Mouse (Mus musculus): ENCODE measurements around the gene Ntm. TPM values are rescaled to one million over a fixed set of nuclear protein-coding genes. Genes with fewer than 3 reads are reported as not detected.

The Ntm gene
- polyA plus RNA-seq, 1 experiment from 2014 or later = 39.6 TPM

DNA sequence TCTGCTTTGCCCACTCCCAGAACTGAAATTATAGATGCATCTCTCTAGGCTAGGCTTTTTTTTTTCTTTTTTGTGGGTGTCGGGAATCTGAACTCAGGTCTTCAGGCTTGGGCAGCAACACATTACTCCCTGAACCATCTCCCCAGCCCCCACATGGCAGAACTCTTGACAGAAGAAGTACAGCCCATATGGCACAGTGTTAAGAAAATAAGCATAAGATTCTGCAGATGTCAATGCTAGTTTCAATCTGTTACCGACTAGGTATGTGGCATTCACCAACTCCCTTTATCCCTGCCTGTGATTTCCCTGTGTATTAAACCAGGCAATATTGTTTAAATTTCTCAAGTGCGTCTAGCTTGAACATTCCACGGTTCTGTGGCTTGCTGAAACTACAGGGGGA, 166.7 kb downstream of the Ntm start:
- no peak overlapping the region for H3K9ac ChIP-seq
- H3K4me1 ChIP-seq = no peaks in the 10 kb centered on the region
- no peaks in the 10 kb centered on the region for H3K36me3 ChIP-seq
- WGBS = 72% methylated on average over 4 of the region's 4 CpGs
- no peak overlapping the region for H3K27ac ChIP-seq (replicated peaks)
- no peak overlapping the region for H3K4me2 ChIP-seq
- H3K27me3 ChIP-seq (replicated peaks) = 0 out of 2 replicates have a peak, but pooled peaks cover 5% of the 10 kb centered on the region
- no peak for ATAC-seq (ENCODE audit: extremely low read depth, insufficient number of reproducible peaks, low FRiP score, low TSS enrichment)
- no peaks in the 10 kb centered on the region for H3K9me3 ChIP-seq
- no peak overlapping the region for H3K4me3 ChIP-seq

DNA sequence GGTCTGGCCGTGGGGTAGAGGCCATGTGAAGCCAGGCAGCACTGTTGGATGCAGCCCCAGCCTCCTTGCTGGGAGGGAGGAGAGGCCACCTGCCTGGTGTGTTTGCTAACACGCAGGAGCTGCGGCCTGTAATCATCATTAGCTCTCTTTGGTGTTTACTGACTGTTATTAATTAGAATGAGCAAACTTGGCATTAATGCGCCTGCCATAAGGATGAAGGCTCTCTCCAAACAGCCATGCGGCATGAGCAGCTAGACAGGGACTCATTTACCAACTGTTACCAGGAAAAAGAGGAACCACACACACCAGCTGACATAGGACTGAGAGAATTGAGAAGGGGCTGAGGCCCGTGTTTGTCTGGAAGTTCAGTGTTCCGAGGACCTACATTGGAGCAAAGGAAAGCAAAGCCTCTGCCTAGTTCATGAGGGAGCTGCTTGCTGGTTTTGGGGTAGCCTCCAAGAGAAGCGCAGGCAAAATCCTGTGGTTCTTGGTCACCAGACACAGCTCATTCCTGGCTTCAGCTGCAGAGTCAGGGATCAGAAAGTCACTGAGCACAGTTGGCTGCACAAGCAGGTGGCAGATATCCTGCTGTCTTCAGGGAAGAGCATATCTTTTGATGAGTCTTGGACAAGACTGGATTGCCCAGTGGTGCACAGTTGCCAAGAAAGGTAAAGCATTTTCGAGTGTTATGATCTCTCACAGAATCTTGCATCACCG, 171.6 kb downstream of the Ntm start:
- Histone ChIP-seq H3K4me1 (no peaks in the 10 kb centered on the region), H3K27me3 (replicated peaks) (no peaks in the 10 kb centered on the region), H3K4me3 (no peak overlapping the region), H3K36me3 (no peaks in the 10 kb centered on the region), H3K4me2 (no peak overlapping the region), H3K9ac (no peak overlapping the region), H3K9me3 (no peaks in the 10 kb centered on the region), H3K27ac (replicated peaks) (no peak overlapping the region)
- no peak for ATAC-seq (ENCODE audit: extremely low read depth, insufficient number of reproducible peaks, low FRiP score, low TSS enrichment)
- WGBS = 72% methylated on average over 10 of the region's 10 CpGs

DNA sequence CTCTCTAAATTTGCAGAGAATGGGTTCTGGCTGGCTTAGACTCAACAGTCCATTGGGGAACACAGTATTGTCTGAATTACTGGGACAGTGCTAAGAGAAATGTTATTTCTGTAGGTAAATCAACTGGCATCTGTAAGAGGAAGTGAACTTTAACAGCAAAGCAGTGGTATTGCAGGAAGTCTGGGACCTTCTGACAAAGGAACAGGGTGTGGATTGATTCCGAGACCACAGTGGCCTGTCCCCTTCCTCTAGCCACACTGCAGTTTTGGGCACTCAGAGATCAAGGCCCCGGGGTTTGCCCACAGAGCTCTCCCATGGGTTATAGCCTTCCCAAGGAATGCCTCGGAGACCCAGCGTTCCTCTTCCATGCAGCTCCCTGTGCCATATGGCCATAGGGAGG, 172.9 kb downstream of the Ntm start:
- H3K4me1 ChIP-seq = no peaks in the 10 kb centered on the region
- no peaks in the 10 kb centered on the region for H3K27me3 ChIP-seq (replicated peaks)
- H3K9me3 ChIP-seq = no peaks in the 10 kb centered on the region
- ATAC-seq (ENCODE audit: extremely low read depth, insufficient number of reproducible peaks, low FRiP score, low TSS enrichment) = no peak
- no peak overlapping the region for H3K4me3 ChIP-seq
- H3K27ac ChIP-seq (replicated peaks) = no peak overlapping the region
- H3K9ac ChIP-seq = no peak overlapping the region
- WGBS = 49% methylated on average over 4 of the region's 4 CpGs
- no peak overlapping the region for H3K4me2 ChIP-seq
- H3K36me3 ChIP-seq = no peaks in the 10 kb centered on the region

DNA sequence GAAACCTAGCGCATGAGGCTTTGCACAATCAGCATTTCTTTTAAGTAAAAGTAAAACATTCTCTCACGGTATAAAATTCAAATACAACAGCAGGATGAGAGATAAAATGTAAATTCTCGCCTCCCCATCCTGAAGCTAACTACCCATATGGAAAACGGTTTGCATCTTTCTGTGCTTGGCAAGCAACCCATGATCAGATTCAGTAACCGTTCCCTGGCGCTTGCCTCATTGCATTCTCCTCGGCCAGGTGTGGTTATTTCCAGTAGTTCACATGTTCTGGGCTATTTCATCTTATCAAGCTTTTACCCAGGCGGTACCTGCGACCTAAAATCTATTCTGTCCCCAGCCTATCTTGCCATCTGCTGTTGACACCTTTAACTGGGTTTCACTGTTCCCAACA, 174.1 kb downstream of the Ntm start:
- no peak overlapping the region for H3K4me3 ChIP-seq
- H3K36me3 ChIP-seq = no peaks in the 10 kb centered on the region
- ATAC-seq (ENCODE audit: extremely low read depth, insufficient number of reproducible peaks, low FRiP score, low TSS enrichment) = no peak
- H3K9ac ChIP-seq = no peak overlapping the region
- H3K27ac ChIP-seq (replicated peaks) = no peak overlapping the region
- no peaks in the 10 kb centered on the region for H3K9me3 ChIP-seq
- no peak overlapping the region for H3K4me2 ChIP-seq
- no peaks in the 10 kb centered on the region for H3K4me1 ChIP-seq
- 70% methylated on average over 9 of the region's 9 CpGs for WGBS
- H3K27me3 ChIP-seq (replicated peaks) = no peaks in the 10 kb centered on the region

DNA sequence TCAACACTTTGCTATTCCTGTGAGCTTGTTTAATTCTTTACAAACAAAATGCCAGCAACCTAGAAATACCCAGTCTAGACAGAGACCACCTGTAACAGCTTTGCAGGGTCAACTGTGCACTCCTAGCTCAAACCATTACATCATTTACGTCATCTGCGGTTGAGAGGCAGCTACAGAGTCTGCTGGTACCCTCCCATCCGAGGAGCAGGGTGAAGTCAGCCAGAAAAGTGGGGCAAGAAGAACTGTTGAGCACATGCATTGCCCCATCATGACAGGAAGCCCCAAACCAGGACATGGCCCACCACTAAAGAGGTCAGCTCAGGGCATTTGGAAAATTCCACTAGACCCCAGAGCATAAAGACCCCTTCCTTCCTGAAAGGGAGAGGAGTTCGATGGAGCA, 175.5 kb downstream of the Ntm start:
- Histone ChIP-seq H3K9me3 (no peaks in the 10 kb centered on the region), H3K36me3 (no peaks in the 10 kb centered on the region), H3K4me3 (no peak overlapping the region), H3K9ac (no peak overlapping the region), H3K27me3 (replicated peaks) (no peaks in the 10 kb centered on the region), H3K4me1 (no peaks in the 10 kb centered on the region), H3K27ac (replicated peaks) (no peak overlapping the region), H3K4me2 (no peak overlapping the region)
- no peak for ATAC-seq (ENCODE audit: extremely low read depth, insufficient number of reproducible peaks, low FRiP score, low TSS enrichment)
- WGBS = 66% methylated on average over 4 of the region's 4 CpGs

DNA sequence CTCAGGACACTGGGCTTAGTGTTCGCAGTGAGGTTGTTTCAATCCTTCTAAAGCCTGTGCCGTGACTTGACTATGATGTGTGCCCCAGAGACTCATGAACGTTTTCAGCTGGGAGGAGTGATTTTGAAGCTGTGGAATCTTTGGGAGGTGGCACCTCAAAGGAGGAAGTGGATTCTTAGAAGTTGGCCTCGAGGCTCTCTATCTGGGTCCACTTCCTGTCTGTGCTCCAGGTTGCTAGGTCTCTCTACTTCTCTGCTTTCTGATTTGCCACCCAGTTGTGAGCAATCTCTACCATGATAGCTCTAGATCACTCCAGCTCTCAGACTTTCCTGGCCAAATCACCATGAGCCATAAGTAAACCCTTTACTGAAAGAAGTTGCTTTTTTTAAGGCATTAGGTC, 180.2 kb downstream of the Ntm start:
- Histone ChIP-seq H3K27me3 (replicated peaks) (no peaks in the 10 kb centered on the region), H3K4me2 (no peak overlapping the region), H3K9me3 (no peaks in the 10 kb centered on the region), H3K4me3 (no peak overlapping the region), H3K9ac (no peak overlapping the region), H3K36me3 (no peaks in the 10 kb centered on the region), H3K4me1 (peaks cover 6% of the 10 kb centered on the region; the same call in 1 of the 2 replicates), H3K27ac (replicated peaks) (no peak overlapping the region)
- 68% methylated on average over 4 of the region's 4 CpGs for WGBS
- no peak for ATAC-seq (ENCODE audit: extremely low read depth, insufficient number of reproducible peaks, low FRiP score, low TSS enrichment)

DNA sequence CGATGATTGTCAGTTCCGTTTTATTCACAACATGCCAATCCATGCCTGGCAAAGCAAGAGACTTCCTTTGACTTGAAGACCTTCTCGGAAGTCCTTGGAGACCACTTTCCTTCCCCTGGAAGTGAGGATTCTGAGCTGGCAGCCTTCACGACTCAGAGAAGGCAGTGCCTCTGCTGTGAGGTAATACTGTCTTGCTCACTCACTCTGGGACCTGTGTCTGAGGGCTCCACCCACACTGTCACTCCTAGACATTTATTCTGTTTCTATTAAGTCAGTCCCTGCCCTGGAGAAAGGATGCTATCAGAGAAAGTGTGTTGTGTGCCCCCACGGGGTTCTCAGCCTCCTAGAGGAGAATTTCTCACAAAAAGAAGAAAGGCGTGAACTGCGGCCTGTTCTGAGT, 183.2 kb downstream of the Ntm start:
- H3K27ac ChIP-seq (replicated peaks) = no peak overlapping the region
- H3K36me3 ChIP-seq = no peaks in the 10 kb centered on the region
- no peak overlapping the region for H3K9ac ChIP-seq
- H3K4me2 ChIP-seq = no peak overlapping the region
- H3K27me3 ChIP-seq (replicated peaks) = no peaks in the 10 kb centered on the region
- WGBS = 59% methylated on average over 7 of the region's 7 CpGs
- no peak overlapping the region for H3K4me3 ChIP-seq
- no peaks in the 10 kb centered on the region for H3K9me3 ChIP-seq
- H3K4me1 ChIP-seq = peaks cover 6% of the 10 kb centered on the region; the same call in 1 of the 2 replicates
- ATAC-seq (ENCODE audit: extremely low read depth, insufficient number of reproducible peaks, low FRiP score, low TSS enrichment) = no peak

DNA sequence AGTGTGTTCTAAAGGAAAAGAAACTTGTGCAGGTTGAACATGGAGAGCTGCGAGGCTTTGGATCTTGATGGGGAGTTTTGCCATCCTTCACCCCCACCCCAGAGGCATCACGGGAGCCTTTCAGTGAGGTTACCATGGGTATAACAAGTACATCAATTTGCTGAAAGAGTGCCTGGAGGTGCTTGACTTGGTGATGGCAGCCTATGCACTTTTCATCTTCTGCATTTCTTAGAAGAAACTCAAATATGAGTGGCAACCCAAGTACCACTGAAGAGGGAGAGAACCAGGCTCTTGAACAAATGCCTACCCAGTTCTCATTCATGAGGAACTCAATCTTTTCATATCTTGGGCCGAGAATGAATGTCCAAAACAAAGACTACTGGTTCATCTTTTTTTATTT, 186.0 kb downstream of the Ntm start:
- 69% methylated on average over 3 of the region's 3 CpGs for WGBS
- Histone ChIP-seq H3K4me3 (no peak overlapping the region), H3K27me3 (replicated peaks) (no peaks in the 10 kb centered on the region), H3K9ac (no peak overlapping the region), H3K9me3 (no peaks in the 10 kb centered on the region), H3K4me2 (no peak overlapping the region), H3K4me1 (peaks cover 12% of the 10 kb centered on the region; the same call in 1 of the 2 replicates), H3K27ac (replicated peaks) (no peak overlapping the region), H3K36me3 (no peaks in the 10 kb centered on the region)
- ATAC-seq (ENCODE audit: extremely low read depth, insufficient number of reproducible peaks, low FRiP score, low TSS enrichment) = no peak

DNA sequence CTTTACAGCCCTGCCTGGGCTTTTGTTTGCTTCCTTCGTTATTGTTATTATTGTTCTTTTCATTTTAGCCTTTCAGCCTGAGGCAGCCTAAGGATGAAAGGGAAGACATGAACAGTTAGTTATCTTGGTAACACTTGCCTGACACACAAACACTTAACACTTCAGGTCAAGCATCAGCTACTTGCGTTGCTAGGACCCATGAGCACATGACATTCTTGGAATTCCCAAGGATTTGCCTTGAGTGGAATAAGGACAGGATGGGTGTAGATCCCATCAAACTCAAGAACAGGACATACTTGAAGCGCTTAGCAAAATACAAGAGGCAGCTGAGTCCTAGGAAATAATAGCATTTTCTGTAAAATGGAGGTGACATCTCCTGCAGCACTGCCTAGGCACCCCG, 186.4 kb downstream of the Ntm start:
- Histone ChIP-seq H3K4me1 (peaks cover 13% of the 10 kb centered on the region; the same call in 1 of the 2 replicates), H3K27me3 (replicated peaks) (no peaks in the 10 kb centered on the region), H3K4me3 (no peak overlapping the region), H3K36me3 (no peaks in the 10 kb centered on the region), H3K9ac (no peak overlapping the region), H3K27ac (replicated peaks) (no peak overlapping the region), H3K9me3 (no peaks in the 10 kb centered on the region), H3K4me2 (no peak overlapping the region)
- no peak for ATAC-seq (ENCODE audit: extremely low read depth, insufficient number of reproducible peaks, low FRiP score, low TSS enrichment)
- 52% methylated on average over 4 of the region's 4 CpGs for WGBS

DNA sequence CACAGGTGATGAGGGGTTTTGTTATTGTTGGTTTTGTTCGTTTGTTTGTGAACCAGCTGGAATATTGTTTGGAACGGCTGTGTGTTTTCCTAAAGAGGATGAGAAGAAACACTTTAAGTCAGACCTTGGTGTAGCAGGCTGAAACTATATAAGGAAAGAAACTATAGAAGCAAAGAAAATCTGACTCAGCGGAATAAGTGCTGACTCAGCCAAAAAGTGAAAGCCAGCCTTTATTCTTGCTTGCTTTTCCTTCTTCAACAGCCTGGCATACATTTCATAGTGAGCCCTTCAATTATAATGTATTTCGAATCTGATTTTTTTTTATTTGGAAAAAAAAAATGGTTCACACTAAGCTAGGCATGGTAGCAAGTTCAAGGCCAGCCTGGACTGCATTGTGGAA, 186.9 kb downstream of the Ntm start:
- Histone ChIP-seq H3K9me3 (no peaks in the 10 kb centered on the region), H3K27me3 (replicated peaks) (no peaks in the 10 kb centered on the region), H3K4me2 (no peak overlapping the region), H3K27ac (replicated peaks) (no peak overlapping the region), H3K36me3 (no peaks in the 10 kb centered on the region), H3K9ac (no peak overlapping the region), H3K4me3 (no peak overlapping the region), H3K4me1 (peaks cover 17% of the 10 kb centered on the region; the same call in 1 of the 2 replicates)
- 82% methylated on average over 4 of the region's 4 CpGs for WGBS
- no peak for ATAC-seq (ENCODE audit: extremely low read depth, insufficient number of reproducible peaks, low FRiP score, low TSS enrichment)

DNA sequence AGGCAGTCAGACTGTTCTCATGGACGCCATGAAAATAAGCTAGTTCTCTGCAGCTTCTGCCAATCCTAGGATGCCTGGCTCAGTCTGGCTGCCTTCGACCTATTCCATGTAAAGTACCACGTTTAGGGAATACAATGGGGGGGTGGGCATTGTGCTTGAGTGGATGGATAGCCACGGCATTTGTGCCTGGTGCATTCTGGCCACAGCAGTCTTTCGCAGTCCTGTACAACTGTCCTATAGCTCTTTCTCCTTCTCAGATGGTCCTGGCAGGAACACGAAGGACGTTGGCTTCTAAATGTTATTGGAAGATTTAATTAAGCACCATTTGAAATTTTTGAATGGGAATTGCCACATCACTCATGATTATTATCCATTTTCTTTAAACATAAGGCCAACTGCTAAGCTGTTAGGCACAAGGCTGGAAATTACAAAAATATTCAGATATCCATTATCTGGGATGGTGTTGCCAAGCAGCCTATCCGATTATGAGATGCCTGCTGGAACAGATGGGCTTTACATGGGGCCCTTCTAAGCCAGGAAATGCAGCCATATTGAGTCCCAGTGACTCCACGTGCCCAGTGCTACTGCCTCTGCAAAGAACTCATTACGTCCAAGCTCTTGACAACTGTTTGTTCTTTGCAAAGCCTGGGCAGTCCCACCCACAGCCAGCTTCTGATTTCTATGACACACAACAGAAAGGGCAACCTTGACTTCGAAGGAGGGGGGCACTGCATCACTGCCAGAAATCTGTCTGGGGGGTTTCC, 190.1 kb downstream of the Ntm start:
- Histone ChIP-seq H3K9ac (no peak overlapping the region), H3K27ac (replicated peaks) (peak overlapping the region; percentile 37; the same call in 1 of the 2 replicates), H3K36me3 (no peaks in the 10 kb centered on the region), H3K4me1 (peaks cover 17% of the 10 kb centered on the region; the same call in 1 of the 2 replicates), H3K27me3 (replicated peaks) (no peaks in the 10 kb centered on the region), H3K4me2 (no peak overlapping the region), H3K4me3 (no peak overlapping the region), H3K9me3 (no peaks in the 10 kb centered on the region)
- 67% methylated on average over 11 of the region's 11 CpGs for WGBS
- ATAC-seq (ENCODE audit: extremely low read depth, insufficient number of reproducible peaks, low FRiP score, low TSS enrichment) = no peak

DNA sequence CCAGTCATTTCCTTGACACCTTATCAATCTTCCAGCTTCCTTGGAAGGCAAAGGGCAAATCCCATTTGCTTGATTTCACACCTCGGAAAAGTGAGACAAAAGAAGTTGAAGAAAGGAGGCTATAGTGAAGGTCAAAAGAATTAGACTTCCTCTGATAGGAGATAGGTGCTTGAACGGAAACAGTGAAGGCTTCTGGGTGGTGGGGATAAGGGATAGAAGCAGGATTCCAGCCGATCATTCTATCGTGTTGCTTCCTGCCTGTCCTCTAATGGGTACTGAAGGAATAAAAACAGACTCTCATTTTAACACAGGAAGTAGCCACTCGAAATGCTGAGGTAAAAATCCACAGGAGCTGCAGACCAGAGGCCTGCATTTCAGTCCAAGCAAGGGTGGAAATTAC, 191.1 kb downstream of the Ntm start:
- ATAC-seq (ENCODE audit: extremely low read depth, insufficient number of reproducible peaks, low FRiP score, low TSS enrichment) = no peak
- Histone ChIP-seq H3K27me3 (replicated peaks) (no peaks in the 10 kb centered on the region), H3K27ac (replicated peaks) (no peak overlapping the region), H3K4me1 (peaks cover 22% of the 10 kb centered on the region; the same call in 1 of the 2 replicates), H3K4me2 (peak overlapping the region; percentile 43), H3K9me3 (no peaks in the 10 kb centered on the region), H3K4me3 (no peak overlapping the region), H3K9ac (no peak overlapping the region), H3K36me3 (no peaks in the 10 kb centered on the region)
- 11% methylated on average over 5 of the region's 5 CpGs for WGBS
